Mouse (Mus musculus): ENCODE measurements around the gene Ube2ql1.

DNA sequence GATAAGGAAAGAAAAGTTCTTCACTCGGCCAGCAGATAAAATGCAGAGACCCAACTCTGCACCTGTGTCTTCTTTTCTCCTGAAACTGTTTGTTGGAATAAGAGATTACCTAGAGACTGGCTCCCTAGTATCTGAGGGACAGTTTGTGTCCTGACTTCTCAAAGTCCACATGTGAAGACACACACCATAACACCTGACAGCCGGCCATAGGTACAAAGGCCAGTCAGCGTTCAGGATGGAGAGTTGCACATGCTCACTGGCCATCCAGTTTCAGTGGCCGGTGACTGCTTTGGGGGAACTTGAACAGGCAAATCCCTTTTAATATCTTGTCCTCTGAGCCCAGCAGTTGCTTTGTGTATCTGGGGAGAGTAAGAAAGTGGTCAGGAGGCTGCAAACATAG is 38.3 kb downstream of the Ube2ql1 start:
- TF ChIP-seq CTCF (IDR thresholded peaks at IDR 0.05 in 2 of 3, conservative IDR thresholded peaks at IDR 0.05 in 1 of 3; ENCODE audit: control insufficient read depth in 1 of 3, insufficient read depth in 1 of 3, low read depth in 2 of 3, low read length in 3 of 3, poor library complexity in 1 of 3, severe bottlenecking in 1 of 3) (no peak), ELF1 (IDR thresholded peaks at IDR 0.05; ENCODE audit: low read depth, low read length) (no peak), JUND (IDR thresholded peaks at IDR 0.05; ENCODE audit: low read depth, low read length) (no peak)

Data from MEL (cell line).